Mouse (Mus musculus): Measurements from ENCODE around the gene Cyp4a12a. TPM values are rescaled to one million over a fixed set of nuclear protein-coding genes. Genes with fewer than 3 reads are reported as not detected.

Gene Cyp4a12a
- polyA plus RNA-seq (2014; fragmentation: Illumina TruSeq; extraction: RNeasy Lipid Tissue Mini Kit (QIAGEN cat#74804); ENCODE audit: low read depth, low replicate concordance) = not detected

GRCm38 (mm10) chr4:115298746-115299145 lies at the start of gene Cyp4a12a:
TSS of gene Cyp4a12a (plus strand) at chr4:115299046.

Other genes starting within 250 kb of the Cyp4a12a start
- gene Tal1, start 242.6 kb upstream of the Cyp4a12a start, polyA plus RNA-seq (2014; fragmentation: Illumina TruSeq; extraction: RNeasy Lipid Tissue Mini Kit (QIAGEN cat#74804); ENCODE audit: low read depth, low replicate concordance) = 1.5 TPM
- 16.0 TPM for gene Pdzk1ip1, start 210.3 kb upstream of the Cyp4a12a start, polyA plus RNA-seq (2014; fragmentation: Illumina TruSeq; extraction: RNeasy Lipid Tissue Mini Kit (QIAGEN cat#74804); ENCODE audit: low read depth, low replicate concordance)
- 1.5 TPM for gene Cyp4x1, start 164.8 kb upstream of the Cyp4a12a start, polyA plus RNA-seq (2014; fragmentation: Illumina TruSeq; extraction: RNeasy Lipid Tissue Mini Kit (QIAGEN cat#74804); ENCODE audit: low read depth, low replicate concordance)
- gene Cyp4a29, start 57.0 kb upstream of the Cyp4a12a start, polyA plus RNA-seq (2014; fragmentation: Illumina TruSeq; extraction: RNeasy Lipid Tissue Mini Kit (QIAGEN cat#74804); ENCODE audit: low read depth, low replicate concordance) = not detected
- gene Cyp4a12b, start 112.6 kb downstream of the Cyp4a12a start, polyA plus RNA-seq (2014; fragmentation: Illumina TruSeq; extraction: RNeasy Lipid Tissue Mini Kit (QIAGEN cat#74804); ENCODE audit: low read depth, low replicate concordance) = not detected
- not detected for gene Cyp4a30b, start 153.6 kb downstream of the Cyp4a12a start, polyA plus RNA-seq (2014; fragmentation: Illumina TruSeq; extraction: RNeasy Lipid Tissue Mini Kit (QIAGEN cat#74804); ENCODE audit: low read depth, low replicate concordance)
- not detected for gene Cyp4a14, start 197.1 kb downstream of the Cyp4a12a start, polyA plus RNA-seq (2014; fragmentation: Illumina TruSeq; extraction: RNeasy Lipid Tissue Mini Kit (QIAGEN cat#74804); ENCODE audit: low read depth, low replicate concordance)
- gene Cyp4a10, start 219.2 kb downstream of the Cyp4a12a start, polyA plus RNA-seq (2014; fragmentation: Illumina TruSeq; extraction: RNeasy Lipid Tissue Mini Kit (QIAGEN cat#74804); ENCODE audit: low read depth, low replicate concordance) = not detected

All from sigmoid colon, adult 10 weeks (tissue).